Mouse (Mus musculus): ENCODE results near the gene Atp2b4. TPM values are rescaled to one million over a fixed set of nuclear protein-coding genes. Genes with fewer than 3 reads are reported as not detected.

Atp2b4 gene
- total and polyA plus RNA-seq, 2 experiments: 0.86 to 2.4 TPM

- no peaks in the 10 kb centered on the region for H3K36me3 ChIP-seq (ENCODE audit: control insufficient read depth, insufficient read depth, low read length)
- WGBS: 90% methylated on average over 15 of the region's 15 CpGs
- H3K27ac ChIP-seq (replicated peaks; ENCODE audit: insufficient read depth, low read depth, low read length): no peak overlapping the region
- H3K4me3 ChIP-seq (ENCODE audit: insufficient read depth, low read depth, low read length): no peak overlapping the region
- no peak for DNase-seq (ENCODE audit: extremely low read depth, low read depth, low spot score)
- no peaks in the 10 kb centered on the region for H3K79me2 ChIP-seq (ENCODE audit: control insufficient read depth, insufficient read depth, low read length)
- no peak overlapping the region for H3K9ac ChIP-seq (ENCODE audit: low read depth, low read length)
- no peaks in the 10 kb centered on the region for H3K27me3 ChIP-seq (ENCODE audit: control insufficient read depth, insufficient read depth, low read length)
- no peaks in the 10 kb centered on the region for H3K4me1 ChIP-seq (ENCODE audit: control insufficient read depth, insufficient read depth, low read length)
- TF ChIP-seq POLR2A (IDR thresholded peaks at IDR 0.05; ENCODE audit: extremely low read depth, insufficient read depth, low read length): no peak
- TF ChIP-seq CTCF (IDR thresholded peaks at IDR 0.05; ENCODE audit: low read depth, low read length): no peak
These were observed 40.5 kb upstream of the Atp2b4 start for GRCm38 (mm10) chr1:133841171-133841926.

- Histone ChIP-seq H3K27me3 (ENCODE audit: control insufficient read depth, insufficient read depth, low read length) (no peaks in the 10 kb centered on the region), H3K4me3 (ENCODE audit: insufficient read depth, low read depth, low read length) (no peak overlapping the region), H3K79me2 (ENCODE audit: control insufficient read depth, insufficient read depth, low read length) (no peaks in the 10 kb centered on the region), H3K9ac (ENCODE audit: low read depth, low read length) (no peak overlapping the region), H3K36me3 (ENCODE audit: control insufficient read depth, insufficient read depth, low read length) (no peaks in the 10 kb centered on the region), H3K27ac (replicated peaks; ENCODE audit: insufficient read depth, low read depth, low read length) (no peak overlapping the region), H3K4me1 (ENCODE audit: control insufficient read depth, insufficient read depth, low read length) (no peaks in the 10 kb centered on the region)
- WGBS: 88% methylated on average over 12 of the region's 12 CpGs
- DNase-seq (ENCODE audit: extremely low read depth, low read depth, low spot score): no peak
- TF ChIP-seq CTCF (IDR thresholded peaks at IDR 0.05; ENCODE audit: low read depth, low read length): no peak
- TF ChIP-seq POLR2A (IDR thresholded peaks at IDR 0.05; ENCODE audit: extremely low read depth, insufficient read depth, low read length): no peak
These were observed 39.7 kb upstream of the Atp2b4 start for GRCm38 (mm10) chr1:133840530-133840929.

GRCm38 (mm10) chr1:133834309-133834708 lies 33.5 kb upstream of the Atp2b4 start:
- DNase-seq (ENCODE audit: extremely low read depth, low read depth, low spot score): peak; percentile 16
- Histone ChIP-seq H3K4me3 (ENCODE audit: insufficient read depth, low read depth, low read length) (no peak overlapping the region), H3K4me1 (ENCODE audit: control insufficient read depth, insufficient read depth, low read length) (no peaks in the 10 kb centered on the region), H3K36me3 (ENCODE audit: control insufficient read depth, insufficient read depth, low read length) (no peaks in the 10 kb centered on the region), H3K79me2 (ENCODE audit: control insufficient read depth, insufficient read depth, low read length) (no peaks in the 10 kb centered on the region), H3K9ac (ENCODE audit: low read depth, low read length) (no peak overlapping the region), H3K27me3 (ENCODE audit: control insufficient read depth, insufficient read depth, low read length) (no peaks in the 10 kb centered on the region), H3K27ac (replicated peaks; ENCODE audit: insufficient read depth, low read depth, low read length) (no peak overlapping the region)
- TF ChIP-seq POLR2A (IDR thresholded peaks at IDR 0.05; ENCODE audit: extremely low read depth, insufficient read depth, low read length) (no peak), CTCF (IDR thresholded peaks at IDR 0.05; ENCODE audit: low read depth, low read length) (no peak)
- WGBS: 78% methylated on average over 6 of the region's 6 CpGs

- WGBS: 66% methylated on average over 5 of the region's 5 CpGs
- Histone ChIP-seq H3K4me3 (ENCODE audit: insufficient read depth, low read depth, low read length) (no peak overlapping the region), H3K27me3 (ENCODE audit: control insufficient read depth, insufficient read depth, low read length) (no peaks in the 10 kb centered on the region), H3K27ac (replicated peaks; ENCODE audit: insufficient read depth, low read depth, low read length) (no peak overlapping the region), H3K9ac (ENCODE audit: low read depth, low read length) (no peak overlapping the region), H3K4me1 (ENCODE audit: control insufficient read depth, insufficient read depth, low read length) (no peaks in the 10 kb centered on the region), H3K79me2 (ENCODE audit: control insufficient read depth, insufficient read depth, low read length) (no peaks in the 10 kb centered on the region), H3K36me3 (ENCODE audit: control insufficient read depth, insufficient read depth, low read length) (no peaks in the 10 kb centered on the region)
- DNase-seq (ENCODE audit: extremely low read depth, low read depth, low spot score): no peak
- no peak for TF ChIP-seq CTCF (IDR thresholded peaks at IDR 0.05; ENCODE audit: low read depth, low read length)
- no peak for TF ChIP-seq POLR2A (IDR thresholded peaks at IDR 0.05; ENCODE audit: extremely low read depth, insufficient read depth, low read length)
These were observed 31.9 kb upstream of the Atp2b4 start for GRCm38 (mm10) chr1:133832781-133833180.

GRCm38 (mm10) chr1:133826193-133826592 lies 25.4 kb upstream of the Atp2b4 start:
- no peak overlapping the region for H3K4me3 ChIP-seq (ENCODE audit: insufficient read depth, low read depth, low read length)
- TF ChIP-seq CTCF (IDR thresholded peaks at IDR 0.05; ENCODE audit: low read depth, low read length) (no peak), POLR2A (IDR thresholded peaks at IDR 0.05; ENCODE audit: extremely low read depth, insufficient read depth, low read length) (no peak)
- no peak for DNase-seq (ENCODE audit: extremely low read depth, low read depth, low spot score)
- 74% methylated on average over 7 of the region's 7 CpGs for WGBS
- H3K79me2 ChIP-seq (ENCODE audit: control insufficient read depth, insufficient read depth, low read length): no peaks in the 10 kb centered on the region
- H3K27ac ChIP-seq (replicated peaks; ENCODE audit: insufficient read depth, low read depth, low read length): no peak overlapping the region
- no peaks in the 10 kb centered on the region for H3K4me1 ChIP-seq (ENCODE audit: control insufficient read depth, insufficient read depth, low read length)
- H3K36me3 ChIP-seq (ENCODE audit: control insufficient read depth, insufficient read depth, low read length): no peaks in the 10 kb centered on the region
- no peak overlapping the region for H3K9ac ChIP-seq (ENCODE audit: low read depth, low read length)
- H3K27me3 ChIP-seq (ENCODE audit: control insufficient read depth, insufficient read depth, low read length): no peaks in the 10 kb centered on the region

GRCm38 (mm10) chr1:133825543-133825942 lies 24.7 kb upstream of the Atp2b4 start:
- DNase-seq (ENCODE audit: extremely low read depth, low read depth, low spot score): peak; percentile 48
- Histone ChIP-seq H3K79me2 (ENCODE audit: control insufficient read depth, insufficient read depth, low read length) (no peaks in the 10 kb centered on the region), H3K4me1 (ENCODE audit: control insufficient read depth, insufficient read depth, low read length) (no peaks in the 10 kb centered on the region), H3K27me3 (ENCODE audit: control insufficient read depth, insufficient read depth, low read length) (no peaks in the 10 kb centered on the region), H3K9ac (ENCODE audit: low read depth, low read length) (no peak overlapping the region), H3K4me3 (ENCODE audit: insufficient read depth, low read depth, low read length) (no peak overlapping the region), H3K36me3 (ENCODE audit: control insufficient read depth, insufficient read depth, low read length) (no peaks in the 10 kb centered on the region), H3K27ac (replicated peaks; ENCODE audit: insufficient read depth, low read depth, low read length) (no peak overlapping the region)
- WGBS: 19% methylated on average over 8 of the region's 8 CpGs
- TF ChIP-seq CTCF (IDR thresholded peaks at IDR 0.05; ENCODE audit: low read depth, low read length): no peak
- no peak for TF ChIP-seq POLR2A (IDR thresholded peaks at IDR 0.05; ENCODE audit: extremely low read depth, insufficient read depth, low read length)
